Mouse (Mus musculus) urinary bladder, postnatal 25 days (tissue): Measurements from ENCODE around the gene Hspa1l.
"Not testable (repeated sequence)": the region's sequence is repeated elsewhere in the genome, so short reads cannot be mapped to it uniquely, and the experiment has no call there.

Experiments
- DNase-seq: peaks from one replicate; pipeline ENCODE4 v3.0.0; 2022; ENCODE audit warnings: low spot score

Hspa1l gene

GRCm38 (mm10) chr17:34975581-34976492 is 3.3 kb downstream of the Hspa1l start:
- no peak for DNase-seq

DNA sequence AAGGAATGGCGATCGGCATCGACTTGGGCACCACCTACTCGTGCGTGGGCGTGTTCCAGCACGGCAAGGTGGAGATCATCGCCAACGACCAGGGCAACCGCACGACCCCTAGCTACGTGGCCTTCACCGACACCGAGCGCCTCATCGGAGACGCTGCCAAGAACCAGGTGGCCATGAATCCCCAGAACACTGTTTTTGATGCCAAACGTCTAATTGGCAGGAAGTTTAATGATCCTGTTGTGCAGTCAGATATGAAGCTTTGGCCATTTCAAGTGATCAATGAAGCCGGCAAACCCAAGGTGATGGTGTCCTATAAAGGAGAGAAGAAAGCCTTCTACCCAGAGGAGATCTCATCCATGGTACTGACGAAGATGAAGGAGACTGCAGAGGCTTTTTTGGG is 4.5 kb downstream of the Hspa1l start:
- no peak for DNase-seq

GRCm38 (mm10) chr17:34978239-34978638 is 5.7 kb downstream of the Hspa1l start:
- DNase-seq: no peak

DNA sequence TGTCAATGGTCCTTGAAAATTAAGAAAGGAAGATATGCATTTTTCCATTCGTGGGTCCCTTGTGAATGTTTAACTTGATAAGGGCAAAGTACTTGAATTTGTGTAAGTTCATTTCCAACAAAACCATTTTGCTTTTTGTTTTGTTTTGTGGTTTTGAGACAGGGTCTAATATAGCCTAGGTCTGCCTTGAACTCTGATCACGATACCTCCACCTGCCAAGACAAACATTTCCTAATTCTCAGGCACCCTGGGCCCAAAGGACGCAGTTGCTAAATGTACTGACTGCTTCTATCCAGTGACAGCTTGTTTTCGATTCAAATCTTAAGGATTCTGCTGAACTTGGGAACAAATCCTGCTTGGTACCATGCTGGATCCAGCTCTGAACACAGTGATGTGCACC is 7.1 kb downstream of the Hspa1l start:
- no peak for DNase-seq

GRCm38 (mm10) chr17:34980655-34981054 is 8.2 kb downstream of the Hspa1l start:
- no peak for DNase-seq

DNA sequence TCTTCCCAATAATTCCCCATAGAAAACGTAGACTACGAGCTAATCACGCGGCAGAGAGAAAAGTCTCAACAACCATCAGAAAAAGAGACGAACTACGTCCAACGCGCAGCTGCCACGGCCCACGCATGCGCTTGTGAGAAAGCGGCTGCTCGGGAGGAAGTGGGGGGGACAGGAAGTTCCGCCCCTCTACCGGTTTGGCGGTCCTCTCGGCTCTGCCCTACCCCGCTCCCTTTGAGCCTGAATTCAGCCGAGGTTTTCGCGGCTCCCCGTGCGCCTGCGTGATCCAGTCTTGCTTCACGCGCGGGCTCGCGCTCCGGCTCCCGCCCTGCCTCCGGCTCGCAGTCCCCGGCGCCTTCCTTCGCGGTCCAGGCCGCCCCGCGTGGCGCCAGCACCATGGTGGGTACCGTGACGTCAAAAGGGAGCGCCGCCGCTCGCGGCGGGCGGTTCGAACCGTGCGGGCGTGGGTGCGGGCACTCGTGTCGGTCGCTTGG is 9.2 kb downstream of the Hspa1l start, which contains the start of gene Lsm2:
Gene Lsm2 (plus strand): TSS at position 173 of the 491 bp plus-strand sequence.
- peak; percentile 85 for DNase-seq

- DNase-seq: no peak
Observed at GRCm38 (mm10) chr17:34982328-34982727, 9.8 kb downstream of the Hspa1l start.

GRCm38 (mm10) chr17:34984218-34984617 is 11.7 kb downstream of the Hspa1l start:
- no peak for DNase-seq

DNA sequence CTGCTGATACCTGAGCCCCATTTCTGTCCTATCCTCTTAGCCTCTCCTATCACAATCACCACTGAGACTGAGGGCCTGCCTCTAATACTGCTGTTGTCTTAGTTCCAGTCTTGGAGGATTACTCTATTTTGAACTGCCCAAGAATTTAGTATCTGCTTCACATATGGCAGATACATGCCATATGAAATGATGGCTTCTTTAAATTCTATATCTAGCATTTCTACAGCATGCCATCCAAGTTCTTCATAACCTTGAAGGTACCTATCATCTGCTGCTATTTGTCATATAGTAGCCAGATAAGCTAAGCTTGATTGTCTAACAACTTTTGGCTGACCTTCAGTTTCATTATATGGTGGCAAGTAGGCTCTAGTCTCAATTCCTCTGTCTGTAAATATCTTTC is 22.2 kb downstream of the Hspa1l start:
- no peak for DNase-seq

DNA sequence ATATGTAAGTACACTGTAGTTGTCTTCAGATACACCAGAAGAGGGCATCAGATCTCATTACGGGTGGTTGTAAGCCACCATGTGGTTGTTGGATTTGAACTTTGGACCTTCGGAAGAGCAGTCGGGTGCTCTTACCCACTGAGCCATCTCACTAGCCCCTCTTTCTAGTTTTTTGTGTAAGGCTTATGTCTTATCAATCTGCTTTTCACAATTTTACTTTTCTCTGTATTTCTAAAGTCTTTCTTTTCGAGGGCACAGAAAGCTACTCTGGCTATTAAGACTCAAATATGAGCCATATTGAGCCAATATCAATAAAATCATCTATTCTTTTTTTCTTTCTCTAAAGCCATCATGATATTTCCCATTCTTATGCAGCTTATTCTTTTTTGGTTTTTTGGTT is 22.7 kb downstream of the Hspa1l start:
- DNase-seq: not testable (repeated sequence)

GRCm38 (mm10) chr17:34995927-34996326 is 23.4 kb downstream of the Hspa1l start:
- DNase-seq: not testable (repeated sequence)

- DNase-seq: no peak
Observed at GRCm38 (mm10) chr17:34996411-34997141, 24.1 kb downstream of the Hspa1l start.

- no peak for DNase-seq
Observed at GRCm38 (mm10) chr17:34997142-34997483, 24.6 kb downstream of the Hspa1l start.

DNA sequence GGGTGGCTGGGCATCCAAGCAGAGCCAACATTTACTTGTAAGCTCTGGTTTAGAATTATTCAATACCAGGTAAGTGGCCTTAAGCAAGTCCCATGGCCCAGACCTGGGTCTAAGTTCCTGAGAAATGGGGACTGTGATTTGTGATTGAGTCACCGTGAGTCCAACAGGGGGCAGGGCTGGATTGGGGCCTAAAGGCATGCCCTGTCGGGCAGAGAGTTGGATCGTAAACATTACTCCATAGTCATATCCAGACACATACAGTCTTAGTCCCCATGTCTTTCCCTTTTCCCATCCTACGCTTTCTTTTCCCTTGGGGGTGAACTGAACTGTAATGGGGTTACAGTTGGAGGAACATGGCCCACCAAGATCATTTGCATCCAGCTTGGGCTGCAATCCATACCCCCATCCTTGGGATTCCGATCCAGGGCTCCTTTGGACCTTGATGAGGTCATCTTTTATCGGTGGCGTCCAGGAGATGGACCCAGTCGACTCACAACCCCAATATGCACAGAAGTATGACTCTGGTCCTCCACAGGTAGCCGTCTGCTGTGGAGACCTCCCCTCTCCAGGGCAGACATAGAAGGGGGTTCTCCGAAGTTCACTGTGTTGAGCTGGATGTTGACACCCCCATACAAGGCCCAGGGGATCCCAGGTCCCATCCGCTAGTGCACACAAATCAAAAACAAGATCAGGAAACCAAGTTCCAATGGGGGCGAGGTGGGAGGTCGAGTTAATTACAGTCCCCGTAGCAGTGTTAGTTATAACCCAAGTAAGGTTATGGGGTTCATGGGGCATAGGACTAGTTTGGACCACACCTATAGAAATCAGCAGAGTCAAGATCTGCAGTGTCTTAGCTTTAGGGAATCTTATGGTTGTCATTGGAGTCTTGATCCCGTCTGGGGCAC is 26.3 kb downstream of the Hspa1l start:
- DNase-seq: no peak

- DNase-seq: not testable (repeated sequence)
Observed at GRCm38 (mm10) chr17:34999871-35000716, 27.6 kb downstream of the Hspa1l start.

DNA sequence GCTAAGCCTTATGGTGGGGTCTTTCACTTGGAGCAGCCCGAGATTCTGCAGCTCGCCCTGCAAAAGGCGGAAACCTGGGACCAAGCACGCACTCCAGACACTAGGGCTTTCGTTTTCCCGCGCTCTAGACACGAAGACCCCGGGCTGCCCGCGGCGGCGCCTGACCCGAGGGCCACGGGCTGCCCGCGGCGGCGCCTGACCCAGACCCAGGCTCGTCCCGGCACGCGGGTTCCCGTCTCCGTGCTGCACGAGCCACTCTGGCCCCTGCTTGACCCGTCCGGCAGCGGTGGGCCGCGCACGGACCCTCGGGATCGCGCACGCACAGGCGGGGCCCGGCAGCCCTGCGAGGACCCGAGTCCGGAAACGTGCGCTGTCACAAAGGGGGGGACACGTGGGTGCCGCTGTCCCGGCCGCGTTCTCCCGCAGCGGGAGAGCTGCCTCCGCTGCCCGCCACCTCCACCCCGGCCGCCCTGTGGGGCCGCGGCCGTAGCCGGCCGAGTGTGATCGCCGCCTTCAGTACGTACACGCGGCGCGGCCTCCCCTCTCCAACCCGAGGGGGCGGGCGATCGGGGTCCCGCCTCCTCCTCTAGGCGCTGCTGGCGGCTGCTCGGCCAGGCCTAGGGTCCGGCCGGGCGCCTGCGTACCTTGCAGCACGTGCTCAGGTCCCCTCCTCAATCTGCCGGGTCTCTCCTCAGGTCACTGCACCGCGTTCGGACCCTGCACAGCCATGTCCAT is 28.4 kb downstream of the Hspa1l start, which contains the start of gene Vars:
Gene Vars (plus strand): TSS at position 271 of the 735 bp plus-strand sequence.
- DNase-seq: peak; percentile 89

- no peak for DNase-seq
Observed at GRCm38 (mm10) chr17:35001452-35002152, 29.1 kb downstream of the Hspa1l start.

- DNase-seq: no peak
Observed at GRCm38 (mm10) chr17:35002153-35002865, 29.8 kb downstream of the Hspa1l start.
